Mouse (Mus musculus) G1E (cell line): ENCODE results near the gene Intu.

ENCODE experiments used
- CTCF ChIP-seq: IDR thresholded peaks from 2 replicates; pipeline ENCODE4 v1.5.1; 2012; ENCODE audit warnings: low read depth, low read length, inconsistent platforms, mixed read lengths
- GATA1 ChIP-seq: IDR thresholded peaks from 2 replicates; pipeline ENCODE4 v1.6.1; 2012; ENCODE audit warnings: borderline replicate concordance, low read length, inconsistent platforms, mixed read lengths
- POLR2AphosphoS5 ChIP-seq: IDR thresholded peaks from 2 replicates; pipeline ENCODE4 v1.6.1; 2012; ENCODE audit warnings: low read depth, low read length, inconsistent platforms; ENCODE audit not compliant: insufficient replicate concordance
- TAL1 ChIP-seq: conservative IDR thresholded peaks from 2 replicates; pipeline ENCODE4 v1.6.1; 2012; ENCODE audit warnings: low read depth, low read length, inconsistent platforms, mixed read lengths

DNA sequence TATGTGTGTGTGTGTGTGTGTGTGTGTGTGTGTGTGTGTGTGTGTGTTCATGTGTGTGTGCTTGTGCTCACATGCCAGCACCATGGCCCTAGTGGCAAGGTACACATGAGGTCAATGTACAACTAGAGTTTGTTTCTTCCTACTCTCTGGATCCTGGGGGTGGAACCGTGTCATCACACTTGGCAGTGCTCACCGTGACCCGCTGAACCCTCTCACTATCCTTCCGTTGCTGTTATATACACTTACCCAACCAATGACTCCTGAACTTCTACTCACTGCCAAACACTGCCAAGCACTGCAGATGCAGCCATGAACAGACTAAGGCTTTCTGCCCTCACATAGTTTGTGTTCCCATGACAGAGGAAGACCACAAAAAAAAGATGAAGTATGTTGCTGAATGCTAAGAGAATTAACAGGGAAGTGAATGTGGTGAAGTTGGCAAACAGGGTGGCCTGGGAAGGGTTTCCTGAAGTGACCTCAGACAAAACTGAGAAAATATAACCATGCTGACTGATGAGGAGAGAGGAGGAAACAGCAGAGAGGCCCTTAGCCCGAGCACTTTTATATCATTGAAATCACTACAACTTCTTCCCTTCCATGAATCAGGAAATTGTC, 173.8 kb downstream of the Intu start:
- no peak for TF ChIP-seq CTCF
- no peak for TF ChIP-seq GATA1
- TF ChIP-seq POLR2AphosphoS5, result no peak
- TF ChIP-seq TAL1, result no peak
